Mouse (Mus musculus): ENCODE measurements around the gene Chsy1. TPM values are rescaled to one million over a fixed set of nuclear protein-coding genes. Genes with fewer than 3 reads are reported as not detected.

Chsy1 gene
- polyA plus RNA-seq, 1 experiment from 2014 or later: 18.9 TPM

DNA sequence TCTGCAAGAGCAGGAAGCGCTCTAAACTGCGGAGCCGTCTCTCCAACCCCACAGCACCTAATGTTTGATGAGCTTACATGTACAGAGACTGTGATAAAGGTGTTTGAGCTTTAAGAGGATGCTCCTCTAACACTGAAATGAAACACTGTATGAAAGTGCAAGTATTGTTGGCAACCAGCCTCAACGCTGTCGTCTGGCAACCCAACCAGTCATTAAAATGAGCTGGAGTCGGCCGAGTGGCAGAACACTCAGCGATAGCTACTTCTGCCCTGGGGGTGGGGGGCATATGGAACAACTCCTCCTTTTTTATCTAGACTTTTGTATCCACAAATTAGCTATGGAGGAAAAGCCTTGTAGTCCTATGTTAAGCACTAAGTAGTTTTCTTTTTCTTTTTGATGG, 40.2 kb downstream of the Chsy1 start:
- H3K27me3 ChIP-seq (replicated peaks; ENCODE audit: control insufficient read depth, insufficient read depth, low read length): no peaks in the 10 kb centered on the region
- no peak for DNase-seq (ENCODE audit: low spot score)
- WGBS: 83% methylated on average over 8 of the region's 8 CpGs
- no peak overlapping the region for H3K4me3 ChIP-seq (ENCODE audit: low read depth, low read length)
- H3K4me1 ChIP-seq (replicated peaks; ENCODE audit: control insufficient read depth, insufficient read depth, low read length): no peaks in the 10 kb centered on the region
- no peak overlapping the region for H3K27ac ChIP-seq (ENCODE audit: low read depth)
- H3K9me3 ChIP-seq (ENCODE audit: control insufficient read depth, low read length): no peaks in the 10 kb centered on the region
- peaks cover 11% of the 10 kb centered on the region for H3K36me3 ChIP-seq (ENCODE audit: control insufficient read depth, insufficient read depth, low read length)
- no peak for ATAC-seq (replicated peaks; ENCODE audit: low FRiP score, low TSS enrichment, low read depth)
- H3K4me2 ChIP-seq (ENCODE audit: low read length): no peak overlapping the region
- no peak overlapping the region for H3K9ac ChIP-seq (ENCODE audit: low read length)

DNA sequence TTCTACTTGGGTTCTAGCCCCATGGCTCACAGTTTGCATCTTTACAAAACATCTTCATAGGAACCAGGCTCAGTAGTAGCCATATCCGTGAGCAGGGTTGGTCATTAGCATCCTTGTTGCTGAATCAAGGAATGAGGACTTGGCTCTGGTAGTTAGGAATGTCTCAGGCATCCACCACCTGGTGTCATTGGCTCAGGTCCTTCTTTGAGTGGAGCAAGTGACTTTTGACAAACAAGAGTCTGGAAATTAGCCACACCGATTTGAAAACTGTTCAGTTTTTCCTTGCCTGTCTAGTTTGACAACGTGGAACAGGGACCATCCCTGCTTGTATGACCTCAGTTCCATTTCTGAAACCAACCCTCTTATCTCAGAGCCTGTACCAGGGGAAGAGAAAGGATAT, 41.1 kb downstream of the Chsy1 start:
- no peaks in the 10 kb centered on the region for H3K27me3 ChIP-seq (replicated peaks; ENCODE audit: control insufficient read depth, insufficient read depth, low read length)
- peaks cover 11% of the 10 kb centered on the region for H3K36me3 ChIP-seq (ENCODE audit: control insufficient read depth, insufficient read depth, low read length)
- no peaks in the 10 kb centered on the region for H3K4me1 ChIP-seq (replicated peaks; ENCODE audit: control insufficient read depth, insufficient read depth, low read length)
- no peak overlapping the region for H3K9ac ChIP-seq (ENCODE audit: low read length)
- no peak overlapping the region for H3K27ac ChIP-seq (ENCODE audit: low read depth)
- H3K4me2 ChIP-seq (ENCODE audit: low read length): no peak overlapping the region
- no peaks in the 10 kb centered on the region for H3K9me3 ChIP-seq (ENCODE audit: control insufficient read depth, low read length)
- 87% methylated on average over 3 of the region's 3 CpGs for WGBS
- ATAC-seq (replicated peaks; ENCODE audit: low FRiP score, low TSS enrichment, low read depth): no peak
- no peak for DNase-seq (ENCODE audit: low spot score)
- H3K4me3 ChIP-seq (ENCODE audit: low read depth, low read length): no peak overlapping the region

DNA sequence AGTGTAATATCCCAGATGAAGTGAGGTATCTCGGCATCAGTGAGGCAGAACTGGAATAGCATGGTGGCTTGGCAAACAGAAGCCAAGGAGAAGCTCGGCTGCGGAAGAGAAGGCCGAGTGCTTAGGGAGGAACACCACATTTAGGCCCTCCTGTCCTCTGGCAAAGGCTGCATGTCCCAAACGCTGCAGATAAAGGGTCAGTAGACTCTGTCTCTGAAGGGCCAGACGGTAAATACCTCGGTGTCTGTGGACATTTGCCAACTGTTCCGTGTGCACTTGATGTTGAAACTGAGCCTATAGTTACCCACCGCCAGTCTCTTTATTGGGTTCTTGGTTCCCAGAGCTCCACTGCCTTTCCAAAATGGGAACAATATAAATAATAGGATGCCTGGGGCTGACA, 48.1 kb downstream of the Chsy1 start:
- Histone ChIP-seq H3K36me3 (ENCODE audit: control insufficient read depth, insufficient read depth, low read length) (peaks cover 13% of the 10 kb centered on the region), H3K4me3 (ENCODE audit: low read depth, low read length) (no peak overlapping the region), H3K27ac (ENCODE audit: low read depth) (no peak overlapping the region), H3K27me3 (replicated peaks; ENCODE audit: control insufficient read depth, insufficient read depth, low read length) (no peaks in the 10 kb centered on the region), H3K4me1 (replicated peaks; ENCODE audit: control insufficient read depth, insufficient read depth, low read length) (no peaks in the 10 kb centered on the region), H3K9ac (ENCODE audit: low read length) (no peak overlapping the region), H3K4me2 (ENCODE audit: low read length) (no peak overlapping the region), H3K9me3 (ENCODE audit: control insufficient read depth, low read length) (no peaks in the 10 kb centered on the region)
- DNase-seq (ENCODE audit: low spot score) (no peak), ATAC-seq (replicated peaks; ENCODE audit: low FRiP score, low TSS enrichment, low read depth) (no peak)
- WGBS: 74% methylated on average over 9 of the region's 9 CpGs

DNA sequence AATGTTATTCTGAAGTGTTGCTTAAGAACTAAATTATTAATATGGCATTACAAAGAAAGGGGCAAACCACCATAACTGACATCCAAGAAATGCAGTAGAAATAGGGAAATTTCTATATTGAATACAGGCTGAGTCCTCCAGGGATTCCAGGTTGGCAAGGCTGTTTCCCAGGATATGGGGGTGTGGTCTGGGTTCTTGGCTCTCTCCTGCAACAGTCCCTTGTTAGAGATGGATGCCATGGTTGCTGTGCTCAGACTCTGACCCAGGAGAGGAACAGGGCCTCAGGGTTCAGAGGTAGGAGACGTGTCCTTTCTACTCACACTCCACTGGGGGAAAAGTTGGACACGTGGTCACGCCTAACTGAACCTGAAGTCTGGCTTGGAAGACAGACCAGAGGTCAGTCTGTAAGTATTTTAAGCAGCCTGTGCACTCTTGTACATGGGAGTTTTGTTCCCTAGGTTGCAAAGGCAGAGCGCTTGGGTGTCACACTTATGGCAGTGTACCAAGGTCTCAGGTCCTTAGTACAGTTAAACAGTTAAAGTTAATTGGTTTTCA, 48.6 kb downstream of the Chsy1 start:
- Histone ChIP-seq H3K4me2 (ENCODE audit: low read length) (no peak overlapping the region), H3K9me3 (ENCODE audit: control insufficient read depth, low read length) (no peaks in the 10 kb centered on the region), H3K27me3 (replicated peaks; ENCODE audit: control insufficient read depth, insufficient read depth, low read length) (no peaks in the 10 kb centered on the region), H3K9ac (ENCODE audit: low read length) (no peak overlapping the region), H3K36me3 (ENCODE audit: control insufficient read depth, insufficient read depth, low read length) (peaks cover 8% of the 10 kb centered on the region), H3K4me1 (replicated peaks; ENCODE audit: control insufficient read depth, insufficient read depth, low read length) (no peaks in the 10 kb centered on the region), H3K27ac (ENCODE audit: low read depth) (no peak overlapping the region), H3K4me3 (ENCODE audit: low read depth, low read length) (no peak overlapping the region)
- ATAC-seq (replicated peaks; ENCODE audit: low FRiP score, low TSS enrichment, low read depth) (no peak), DNase-seq (ENCODE audit: low spot score) (no peak)
- 84% methylated on average over 4 of the region's 4 CpGs for WGBS

DNA sequence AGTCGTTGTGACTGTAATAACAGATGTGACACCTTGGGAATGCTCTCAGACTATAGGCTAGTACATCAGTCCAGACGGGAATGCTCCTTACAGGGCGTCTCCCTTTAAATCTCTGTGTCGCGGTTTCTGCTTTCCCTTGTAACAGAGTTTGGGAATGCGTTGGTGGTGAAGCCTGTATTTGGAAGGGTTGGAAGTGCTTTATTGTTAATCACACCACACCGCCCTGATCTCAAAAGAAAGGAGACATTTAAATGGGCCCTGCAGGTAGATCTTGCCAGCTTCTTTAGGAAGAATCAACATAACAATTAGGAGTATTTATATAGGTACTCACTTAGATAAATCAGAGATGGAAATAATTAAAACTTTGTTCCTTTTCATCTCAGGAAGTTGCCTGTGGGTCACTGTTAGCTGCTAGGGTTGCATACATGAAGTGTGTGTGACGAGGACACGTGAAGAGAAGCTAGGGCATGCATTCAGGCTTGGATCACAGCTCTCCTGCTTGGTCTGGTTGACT, 49.4 kb downstream of the Chsy1 start:
- Histone ChIP-seq H3K4me2 (ENCODE audit: low read length) (no peak overlapping the region), H3K9me3 (ENCODE audit: control insufficient read depth, low read length) (no peaks in the 10 kb centered on the region), H3K4me1 (replicated peaks; ENCODE audit: control insufficient read depth, insufficient read depth, low read length) (0 out of 2 replicates have a peak, but pooled peaks cover 4% of the 10 kb centered on the region), H3K4me3 (ENCODE audit: low read depth, low read length) (no peak overlapping the region), H3K9ac (ENCODE audit: low read length) (no peak overlapping the region), H3K27ac (ENCODE audit: low read depth) (no peak overlapping the region), H3K36me3 (ENCODE audit: control insufficient read depth, insufficient read depth, low read length) (0 out of 2 replicates have a peak, but pooled peaks cover 4% of the 10 kb centered on the region), H3K27me3 (replicated peaks; ENCODE audit: control insufficient read depth, insufficient read depth, low read length) (no peaks in the 10 kb centered on the region)
- no peak for ATAC-seq (replicated peaks; ENCODE audit: low FRiP score, low TSS enrichment, low read depth)
- WGBS: 84% methylated on average over 9 of the region's 9 CpGs
- no peak for DNase-seq (ENCODE audit: low spot score)

DNA sequence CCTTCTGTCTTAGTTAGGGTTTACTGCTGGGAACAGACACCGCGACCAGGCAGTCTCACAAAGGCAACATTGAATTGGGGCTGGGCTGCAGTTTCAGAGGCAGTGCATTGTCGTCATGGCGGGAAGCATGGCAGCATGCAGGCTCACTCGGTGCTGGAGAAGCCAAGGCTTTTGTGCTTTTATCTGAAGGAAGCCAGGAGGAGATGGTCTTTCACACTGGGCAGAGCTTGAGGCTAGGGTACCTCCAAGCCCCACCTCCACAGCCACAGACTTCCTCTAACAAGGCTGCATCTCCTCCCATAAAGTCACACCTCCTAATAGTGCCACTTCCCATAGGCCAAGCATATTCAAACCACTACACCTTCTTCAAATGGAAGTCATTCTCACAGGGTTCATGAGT, 50.6 kb downstream of the Chsy1 start:
- Histone ChIP-seq H3K36me3 (ENCODE audit: control insufficient read depth, insufficient read depth, low read length) (0 out of 2 replicates have a peak, but pooled peaks cover 4% of the 10 kb centered on the region), H3K4me2 (ENCODE audit: low read length) (no peak overlapping the region), H3K4me3 (ENCODE audit: low read depth, low read length) (no peak overlapping the region), H3K9ac (ENCODE audit: low read length) (no peak overlapping the region), H3K27ac (ENCODE audit: low read depth) (no peak overlapping the region), H3K27me3 (replicated peaks; ENCODE audit: control insufficient read depth, insufficient read depth, low read length) (no peaks in the 10 kb centered on the region), H3K9me3 (ENCODE audit: control insufficient read depth, low read length) (no peaks in the 10 kb centered on the region), H3K4me1 (replicated peaks; ENCODE audit: control insufficient read depth, insufficient read depth, low read length) (peaks cover 8% of the 10 kb centered on the region)
- 71% methylated on average over 5 of the region's 5 CpGs for WGBS
- no peak for DNase-seq (ENCODE audit: low spot score)
- ATAC-seq (replicated peaks; ENCODE audit: low FRiP score, low TSS enrichment, low read depth): no peak

DNA sequence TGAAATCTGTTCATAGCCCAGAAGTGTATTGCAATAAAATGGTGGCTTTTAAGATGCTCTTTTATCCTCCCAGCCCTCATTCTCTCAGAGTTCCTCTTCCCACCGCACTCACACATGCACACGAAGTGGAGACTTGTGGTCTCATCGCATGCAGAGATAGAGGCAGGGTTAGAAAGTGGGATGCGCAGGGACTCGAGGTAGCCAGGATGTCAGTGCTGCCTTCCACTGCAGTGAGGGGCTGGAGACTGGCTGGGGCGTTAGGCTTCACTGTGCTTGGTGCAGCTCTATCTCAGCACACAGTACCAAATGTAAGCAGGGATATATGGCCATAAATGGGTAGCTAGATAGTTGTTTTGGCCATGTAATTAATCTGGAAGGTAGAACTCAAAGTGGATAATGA, 52.5 kb downstream of the Chsy1 start:
- H3K9me3 ChIP-seq (ENCODE audit: control insufficient read depth, low read length): no peaks in the 10 kb centered on the region
- peaks cover 15% of the 10 kb centered on the region for H3K4me1 ChIP-seq (replicated peaks; ENCODE audit: control insufficient read depth, insufficient read depth, low read length)
- DNase-seq (ENCODE audit: low spot score): no peak
- 86% methylated on average over 6 of the region's 6 CpGs for WGBS
- no peak overlapping the region for H3K4me2 ChIP-seq (ENCODE audit: low read length)
- no peak overlapping the region for H3K9ac ChIP-seq (ENCODE audit: low read length)
- H3K36me3 ChIP-seq (ENCODE audit: control insufficient read depth, insufficient read depth, low read length): no peaks in the 10 kb centered on the region
- H3K27ac ChIP-seq (ENCODE audit: low read depth): no peak overlapping the region
- H3K4me3 ChIP-seq (ENCODE audit: low read depth, low read length): no peak overlapping the region
- no peak for ATAC-seq (replicated peaks; ENCODE audit: low FRiP score, low TSS enrichment, low read depth)
- no peaks in the 10 kb centered on the region for H3K27me3 ChIP-seq (replicated peaks; ENCODE audit: control insufficient read depth, insufficient read depth, low read length)

DNA sequence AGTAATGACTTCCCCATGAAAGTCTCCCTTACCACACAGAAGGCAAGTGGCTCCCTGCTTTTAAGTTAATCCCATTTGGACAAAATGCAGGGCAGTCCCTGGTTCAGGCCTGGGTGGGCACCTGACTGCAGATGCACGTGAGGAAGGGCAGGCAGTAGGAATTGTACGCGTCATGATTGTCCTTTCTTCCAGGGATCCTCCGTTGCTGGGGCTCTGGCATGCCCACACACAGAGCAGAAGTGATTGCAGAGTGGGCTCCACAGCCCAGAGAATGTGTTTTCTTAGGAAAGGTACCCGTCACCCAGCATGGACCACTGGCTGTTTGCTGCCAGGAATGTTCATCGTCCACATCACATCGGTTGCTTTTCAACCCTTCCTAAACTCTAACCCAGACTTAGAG, 53.2 kb downstream of the Chsy1 start:
- no peak overlapping the region for H3K4me2 ChIP-seq (ENCODE audit: low read length)
- WGBS: 85% methylated on average over 7 of the region's 7 CpGs
- H3K36me3 ChIP-seq (ENCODE audit: control insufficient read depth, insufficient read depth, low read length): no peaks in the 10 kb centered on the region
- H3K9ac ChIP-seq (ENCODE audit: low read length): no peak overlapping the region
- DNase-seq (ENCODE audit: low spot score): no peak
- no peaks in the 10 kb centered on the region for H3K27me3 ChIP-seq (replicated peaks; ENCODE audit: control insufficient read depth, insufficient read depth, low read length)
- no peak overlapping the region for H3K27ac ChIP-seq (ENCODE audit: low read depth)
- H3K4me3 ChIP-seq (ENCODE audit: low read depth, low read length): no peak overlapping the region
- no peak for ATAC-seq (replicated peaks; ENCODE audit: low FRiP score, low TSS enrichment, low read depth)
- no peaks in the 10 kb centered on the region for H3K9me3 ChIP-seq (ENCODE audit: control insufficient read depth, low read length)
- H3K4me1 ChIP-seq (replicated peaks; ENCODE audit: control insufficient read depth, insufficient read depth, low read length): peaks cover 15% of the 10 kb centered on the region

DNA sequence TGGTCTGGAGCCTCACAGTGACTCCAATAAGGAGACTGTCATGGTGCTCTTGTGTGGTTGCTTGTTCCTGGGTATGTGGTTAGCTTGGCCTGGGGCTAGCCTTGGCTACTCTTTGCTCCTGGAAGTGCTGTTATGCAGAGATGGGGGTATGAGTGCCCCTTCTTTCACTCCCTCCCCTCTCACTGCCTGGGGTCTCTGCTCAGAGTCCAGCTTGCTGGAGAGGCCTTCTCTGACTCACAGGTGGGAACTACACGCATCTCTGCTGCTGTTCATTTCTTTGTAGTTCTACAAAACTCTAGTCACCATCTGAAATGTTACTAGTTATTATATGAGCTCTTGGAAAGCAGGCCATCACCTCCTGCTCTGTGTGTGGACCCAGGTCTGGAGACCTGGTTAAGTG, 53.7 kb downstream of the Chsy1 start:
- WGBS: 82% methylated on average over 1 of the region's 1 CpGs
- no peak overlapping the region for H3K4me2 ChIP-seq (ENCODE audit: low read length)
- no peaks in the 10 kb centered on the region for H3K36me3 ChIP-seq (ENCODE audit: control insufficient read depth, insufficient read depth, low read length)
- H3K4me3 ChIP-seq (ENCODE audit: low read depth, low read length): no peak overlapping the region
- ATAC-seq (replicated peaks; ENCODE audit: low FRiP score, low TSS enrichment, low read depth) (no peak), DNase-seq (ENCODE audit: low spot score) (no peak)
- H3K4me1 ChIP-seq (replicated peaks; ENCODE audit: control insufficient read depth, insufficient read depth, low read length): peaks cover 15% of the 10 kb centered on the region
- H3K9ac ChIP-seq (ENCODE audit: low read length): no peak overlapping the region
- no peaks in the 10 kb centered on the region for H3K9me3 ChIP-seq (ENCODE audit: control insufficient read depth, low read length)
- H3K27ac ChIP-seq (ENCODE audit: low read depth): no peak overlapping the region
- H3K27me3 ChIP-seq (replicated peaks; ENCODE audit: control insufficient read depth, insufficient read depth, low read length): no peaks in the 10 kb centered on the region

Data from intestine, embryonic 14.5 days (tissue).